Mouse (Mus musculus) heart, adult 18-20 months (tissue): Measurements from ENCODE around the gene H6pd. TPM values are rescaled to one million over a fixed set of nuclear protein-coding genes. Genes with fewer than 3 reads are reported as not detected.
"Not testable (repeated sequence)": the region's sequence is repeated elsewhere in the genome, so short reads cannot be mapped to it uniquely, and the experiment has no call there.

Experiments
- DNase-seq, 2 experiments: peaks; one replicate each; pipeline ENCODE4 v3.0.0; 2021 to 2022; ENCODE audit warnings: mixed read lengths in 1 of 2
- long read RNA-seq, 2 experiments: library from polyadenylated mRNA; stranded (forward); transcript quantifications; one replicate each; pipeline ENCODE4 v2.0.0; 2021
- total RNA-seq, 2 experiments: library from RNA; stranded (reverse); gene quantifications; 2 replicates each; pipeline ENCODE4 v1.2.3; 2021

H6pd gene
- 10 to 100 TPM; 35.4 to 48.7 TPM for total RNA-seq
- long read RNA-seq, experiment 1, full-length matches to known transcripts: 17 of 25 reads
- long read RNA-seq, experiment 1, partial matches to known transcripts: 0 of 25 reads
- long read RNA-seq, experiment 1, other reads (novel, unspliced or antisense): 8 of 25 reads
- long read RNA-seq, experiment 2, full-length matches to known transcripts: 4 of 9 reads
- long read RNA-seq, experiment 2, partial matches to known transcripts: 0 of 9 reads
- long read RNA-seq, experiment 2, other reads (novel, unspliced or antisense): 5 of 9 reads

- DNase-seq: peak; percentile 95 to 96
These were observed at the start of gene H6pd for GRCm38 (mm10) chr4:150008853-150009586. Gene H6pd (minus strand): TSS chr4:150009023.

DNA sequence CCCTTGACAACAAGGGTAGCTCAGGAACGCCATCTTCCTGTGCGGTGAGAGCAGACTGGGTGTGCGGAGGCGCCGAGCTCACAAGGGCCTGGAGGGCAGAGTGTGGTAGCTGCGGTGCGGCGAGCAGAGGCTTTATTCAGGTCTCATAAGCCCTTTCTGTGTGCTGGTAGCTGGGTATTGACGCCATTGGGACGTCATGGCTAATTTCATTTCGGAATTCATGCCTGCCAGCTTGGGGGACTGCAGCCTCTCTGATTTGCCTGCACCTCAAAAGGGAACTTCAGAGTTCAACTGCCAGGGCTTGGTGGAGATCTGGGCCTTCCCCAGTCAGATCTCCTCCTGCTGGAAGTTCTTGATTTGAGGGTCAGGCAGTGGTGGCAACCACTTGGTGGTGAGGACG is 48.9 kb upstream of the H6pd start:
- DNase-seq: no peak

DNA sequence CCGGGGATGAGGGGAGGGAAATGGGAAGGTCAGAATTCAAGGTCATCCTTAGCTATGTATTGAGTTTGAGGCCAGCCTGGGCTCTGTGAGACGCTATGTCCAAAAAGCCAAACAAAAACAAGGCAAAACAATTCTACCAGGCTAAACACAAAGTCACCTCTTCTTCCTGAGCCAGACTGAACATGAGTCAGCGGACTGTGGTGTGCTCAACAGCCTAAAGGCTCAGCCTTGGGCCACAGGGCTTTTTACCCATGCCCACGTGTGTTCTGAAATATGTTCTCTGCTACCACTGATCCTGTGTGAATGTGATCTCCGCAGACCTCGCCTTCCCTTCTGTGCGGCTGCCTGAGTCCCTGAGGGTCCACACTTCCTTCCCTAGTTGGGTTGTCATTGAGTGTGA is 47.3 kb upstream of the H6pd start:
- DNase-seq: no peak

GRCm38 (mm10) chr4:150052380-150052779 is 43.6 kb upstream of the H6pd start:
- no peak for DNase-seq

- no peak for DNase-seq
These were observed 42.7 kb upstream of the H6pd start for GRCm38 (mm10) chr4:150051514-150051913.

- no peak for DNase-seq
These were observed 40.9 kb upstream of the H6pd start for GRCm38 (mm10) chr4:150049564-150050226.

- DNase-seq: no peak
These were observed 40.3 kb upstream of the H6pd start for GRCm38 (mm10) chr4:150049157-150049513.

- peak; percentile 31 to 48 for DNase-seq
These were observed 39.8 kb upstream of the H6pd start for GRCm38 (mm10) chr4:150048478-150049156.

- DNase-seq: peak; percentile 68 to 71
These were observed 39.2 kb upstream of the H6pd start for GRCm38 (mm10) chr4:150048038-150048437.

DNA sequence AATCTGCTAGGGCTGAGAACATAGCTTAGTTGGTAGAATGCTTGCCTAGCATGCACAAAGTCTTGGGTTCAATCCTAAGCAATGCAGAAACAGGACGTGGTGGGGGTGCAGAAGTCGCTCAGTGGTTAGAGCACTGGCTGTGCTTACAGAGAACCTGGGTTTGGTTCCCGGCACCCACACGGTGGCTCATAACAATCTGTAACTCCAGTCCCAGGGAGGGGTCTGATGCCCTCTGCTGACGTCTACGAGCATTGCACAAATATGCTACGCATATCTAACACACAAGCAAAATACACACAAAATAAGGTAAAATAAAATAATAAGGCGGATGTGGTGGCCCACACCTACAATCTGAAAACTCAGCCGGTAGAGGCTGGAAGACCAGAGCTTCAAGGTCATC is 34.8 kb upstream of the H6pd start:
- DNase-seq: no peak

DNA sequence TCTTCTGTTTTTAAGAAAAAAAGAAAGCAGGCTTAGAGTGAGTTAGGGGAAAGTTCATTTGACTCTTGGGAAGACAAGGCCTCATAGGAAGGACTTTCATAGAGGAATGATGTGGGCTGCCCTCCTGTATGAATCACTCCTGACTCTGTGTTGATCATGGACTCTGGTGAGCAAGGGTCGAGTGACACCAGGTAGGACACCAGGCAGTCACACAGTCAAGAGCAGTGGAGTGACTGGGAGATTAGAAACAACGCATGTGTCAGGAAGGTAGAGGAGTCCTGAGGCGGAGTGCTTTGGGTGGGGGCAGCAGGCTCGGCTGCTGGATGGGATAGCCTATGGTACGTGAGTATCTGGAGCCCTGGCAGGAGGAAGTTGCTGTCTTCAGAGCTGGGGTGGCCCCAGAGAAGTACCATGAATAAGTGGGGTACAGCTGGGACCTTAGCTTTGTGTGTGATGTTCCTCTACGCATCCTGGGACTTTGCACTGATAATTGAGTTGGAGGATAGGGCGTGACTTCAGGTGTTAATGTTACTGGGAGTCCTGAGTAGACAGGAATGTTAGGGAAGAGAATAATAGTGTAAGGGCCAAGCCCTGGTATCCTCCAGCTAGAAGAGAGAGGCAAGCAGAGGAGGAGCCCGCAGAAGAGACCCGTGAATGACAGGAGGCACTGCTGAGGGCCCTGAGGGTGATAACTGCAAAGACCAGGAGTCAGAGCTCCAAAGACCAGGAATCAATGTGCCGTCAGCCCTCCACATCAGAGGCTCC is 32.7 kb upstream of the H6pd start:
- no peak for DNase-seq

GRCm38 (mm10) chr4:150040856-150041255 is 32.0 kb upstream of the H6pd start:
- not testable (repeated sequence) for DNase-seq

- DNase-seq: no peak
These were observed 31.3 kb upstream of the H6pd start for GRCm38 (mm10) chr4:150040003-150040581.

- DNase-seq: no peak
These were observed 29.7 kb upstream of the H6pd start for GRCm38 (mm10) chr4:150038533-150038932.

GRCm38 (mm10) chr4:150036094-150036493 is 27.3 kb upstream of the H6pd start:
- no peak for DNase-seq

DNA sequence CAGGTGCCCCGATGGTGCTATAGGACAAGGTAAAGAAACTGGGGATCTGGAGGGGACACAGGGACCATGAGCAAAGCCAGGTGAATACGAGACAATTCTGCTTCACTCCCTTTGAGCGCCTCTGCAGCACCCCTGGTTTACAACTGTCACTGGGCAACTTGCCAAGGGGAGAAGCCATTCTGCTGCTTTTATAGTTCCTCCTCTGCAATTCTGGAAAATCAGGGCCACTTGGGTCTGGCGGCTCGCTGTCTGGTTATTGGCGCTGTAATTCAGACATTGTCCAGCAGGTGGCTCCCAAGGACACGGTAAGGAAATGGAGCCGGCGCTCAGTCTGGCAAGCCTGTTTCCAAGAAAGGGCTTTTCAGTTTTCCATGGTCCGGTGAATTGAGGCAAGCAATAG is 26.5 kb upstream of the H6pd start:
- peak; percentile 84 to 96 for DNase-seq

DNA sequence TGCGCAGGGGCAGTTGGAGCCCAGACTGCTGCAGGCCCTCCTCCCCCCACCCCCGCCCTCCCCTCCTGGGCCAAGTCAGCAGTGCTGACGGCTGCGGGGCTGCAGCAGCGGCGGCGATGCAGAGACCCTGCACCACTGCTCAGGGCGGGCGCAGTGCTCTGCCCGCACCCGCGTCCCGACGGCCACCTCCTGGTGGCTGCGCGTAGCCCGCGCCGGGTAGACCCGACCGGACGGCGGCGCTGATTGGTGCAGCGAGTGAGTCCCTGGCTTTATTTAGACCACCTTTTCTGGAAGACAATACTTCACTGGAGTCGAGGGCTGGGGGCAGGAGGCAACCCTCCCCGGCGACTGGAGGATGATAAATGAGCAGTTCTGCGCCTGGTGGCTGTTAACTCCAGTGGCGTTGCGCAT is 24.4 kb upstream of the H6pd start:
- no peak for DNase-seq

- DNase-seq: peak in 1 of 2 experiments; percentile 43
These were observed 22.5 kb upstream of the H6pd start for GRCm38 (mm10) chr4:150031234-150031890.

DNA sequence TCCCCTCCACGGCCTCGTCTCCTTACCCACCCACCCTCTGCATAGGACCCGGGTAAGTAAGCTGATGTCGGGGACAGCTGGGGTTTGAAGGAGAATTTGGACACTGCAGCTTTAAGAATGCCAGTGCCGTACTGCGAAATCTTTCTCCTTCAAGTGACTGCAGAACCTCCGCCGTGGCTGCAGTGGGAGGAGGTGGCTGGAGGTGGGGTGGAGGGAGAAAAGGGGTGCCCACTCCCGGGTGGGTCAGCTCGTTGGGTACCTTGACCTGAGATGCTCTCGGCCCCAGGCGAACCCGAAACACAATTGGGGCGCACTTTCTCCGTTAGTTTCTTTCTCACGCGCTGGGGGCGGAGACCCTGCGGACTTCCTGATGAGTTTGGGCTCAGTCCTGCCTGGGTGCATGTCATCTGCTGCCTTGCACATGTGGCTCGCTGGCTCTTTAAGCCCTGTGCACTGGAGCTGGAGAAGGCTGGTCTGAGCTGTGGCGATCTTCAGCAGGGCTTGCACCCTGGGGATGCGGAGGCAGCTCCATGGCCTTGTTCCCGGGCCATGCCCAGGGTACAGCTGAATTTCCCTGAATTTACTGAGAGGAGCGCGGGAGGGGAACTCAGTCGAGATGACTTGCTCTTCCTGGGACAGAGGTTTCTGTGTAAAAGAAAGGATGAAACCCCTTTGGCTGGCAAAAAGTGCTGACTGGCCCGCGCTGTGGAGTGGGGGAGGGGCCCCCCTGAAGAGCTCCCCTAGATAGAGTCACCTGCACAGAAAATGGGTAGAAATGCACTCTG is 21.8 kb upstream of the H6pd start:
- DNase-seq: peak in 1 of 2 experiments; percentile 55

DNA sequence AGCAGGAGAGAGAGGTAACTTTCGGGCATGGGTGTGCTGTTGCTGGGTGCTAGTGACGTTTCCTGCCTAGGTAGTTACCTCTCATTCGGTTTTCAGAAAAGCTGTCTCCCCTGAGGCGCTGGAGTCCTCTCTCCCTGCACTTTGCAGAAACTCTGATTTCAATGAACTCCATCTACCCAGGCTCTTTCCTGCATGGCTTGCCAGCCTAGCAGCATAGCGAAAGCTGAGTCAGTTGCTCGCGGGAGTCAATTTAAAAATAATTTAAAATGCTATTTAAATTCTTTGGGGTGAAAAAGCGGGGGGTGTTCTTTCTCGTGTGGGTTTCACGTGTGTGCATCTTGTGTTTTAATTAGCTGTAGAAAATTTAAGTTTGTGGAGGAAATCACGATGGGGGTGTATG is 21.1 kb upstream of the H6pd start:
- no peak for DNase-seq
